Mouse (Mus musculus) CD4-positive naive resting alpha-beta T cell, adult 76 days (primary cell): Measurements from ENCODE around the gene Katnb1. TPM values are rescaled to one million over a fixed set of nuclear protein-coding genes. Genes with fewer than 3 reads are reported as not detected.

ENCODE experiments used
- total RNA-seq: library from RNA; stranded (reverse); gene quantifications from one replicate; pipeline ENCODE4 v1.2.4, GENCODE M21; 2023

The Katnb1 gene
- total RNA-seq, result 10.6 TPM

GRCm38 (mm10) chr8:95080381-95081341, at the start of gene Katnb1:
Katnb1 (plus strand) TSS chr8:95081186.

DNA sequence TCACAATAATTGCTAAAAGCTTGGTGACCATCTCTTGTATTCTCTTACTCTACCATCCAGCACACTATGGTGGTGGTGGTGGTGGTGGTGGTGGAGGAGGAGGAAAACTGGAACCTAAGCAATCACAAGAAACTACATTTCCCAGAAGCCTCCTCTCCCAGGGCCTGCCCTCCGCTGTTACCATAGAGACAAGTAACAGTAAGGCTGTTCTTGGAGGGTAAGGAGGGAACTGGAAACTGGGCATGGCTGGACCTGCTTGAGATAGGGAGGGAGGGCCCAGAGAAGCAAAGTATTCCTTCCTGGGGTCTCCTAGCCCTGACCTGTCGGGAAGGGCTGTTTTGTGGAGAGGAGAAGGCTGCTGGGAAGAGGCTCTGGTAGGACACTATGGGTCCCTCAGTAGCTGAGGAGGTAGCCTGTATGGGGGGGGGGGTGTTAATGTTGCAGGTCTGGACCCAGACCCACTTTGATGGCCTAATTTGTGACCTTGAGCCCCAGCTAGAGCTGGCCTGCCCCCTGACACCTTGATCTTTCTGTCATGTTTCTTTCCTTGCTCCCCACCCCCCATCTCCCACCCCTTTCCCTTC, 26.0 kb upstream of the Katnb1 start, which contains the start of gene Drc7:
Drc7 (plus strand) TSS at position 177 of the 584 bp plus-strand sequence.

Other genes with a start within 250 kb of the Katnb1 start
- 36.1 TPM for gene Coq9, start 242.9 kb upstream of the Katnb1 start, total RNA-seq
- 50.1 TPM for gene Ciapin1, start 242.8 kb upstream of the Katnb1 start, total RNA-seq
- 56.7 TPM for gene Polr2c, start 223.7 kb upstream of the Katnb1 start, total RNA-seq
- gene Dok4, start 204.9 kb upstream of the Katnb1 start, total RNA-seq, result 1.5 TPM
- 1.6 TPM for gene Ccdc102a, start 163.1 kb upstream of the Katnb1 start, total RNA-seq
- 1.9 TPM for gene Adgrg5, start 157.5 kb upstream of the Katnb1 start, total RNA-seq
- gene Adgrg1, start 106.4 kb upstream of the Katnb1 start, total RNA-seq, result 4.4 TPM
- 5.5 TPM for gene Adgrg3, start 63.5 kb upstream of the Katnb1 start, total RNA-seq
- gene Drc7, start 26.1 kb upstream of the Katnb1 start, total RNA-seq, result not detected
- gene Kifc3, start 121.6 kb downstream of the Katnb1 start, total RNA-seq, result 7.6 TPM
- gene Cngb1, start 225.4 kb downstream of the Katnb1 start, total RNA-seq, result not detected
- gene Tepp, start 229.4 kb downstream of the Katnb1 start, total RNA-seq, result not detected